Mouse (Mus musculus) MEL (cell line): ENCODE results near the gene Bpi.

Experiments
- CHD2 ChIP-seq: IDR thresholded peaks from 2 replicates; pipeline ENCODE4 v1.6.1; 2011; ENCODE audit warnings: low read length, improper control_type of control experiment
- CTCF ChIP-seq, 3 experiments: IDR thresholded peaks in 2 of 3; conservative IDR thresholded peaks in 1 of 3; 2 replicates each; pipeline ENCODE4 v1.5.1; 2011 to 2012; ENCODE audit warnings: low read length in 3 of 3, low read depth in 2 of 3, mild to moderate bottlenecking in 2 of 3, improper control_type of control experiment in 1 of 3, inconsistent platforms in 1 of 3, mixed read lengths in 1 of 3, moderate library complexity in 1 of 3; ENCODE audit not compliant: control insufficient read depth in 1 of 3, insufficient read depth in 1 of 3, poor library complexity in 1 of 3, severe bottlenecking in 1 of 3
- MAZ ChIP-seq: IDR thresholded peaks from 2 replicates; pipeline ENCODE4 v1.6.1; 2012; ENCODE audit warnings: low read depth, mild to moderate bottlenecking, inconsistent platforms, low read length, improper control_type of control experiment
- POLR2A ChIP-seq, 2 experiments: IDR thresholded peaks; 2 replicates each; pipeline ENCODE4 v1.6.1; 2011 to 2012; ENCODE audit warnings: low read length in 2 of 2, mild to moderate bottlenecking in 2 of 2, control low read depth in 1 of 2, improper control_type of control experiment in 1 of 2, low read depth in 1 of 2, moderate library complexity in 1 of 2; ENCODE audit not compliant: control insufficient read depth in 1 of 2, insufficient read depth in 1 of 2, poor library complexity in 1 of 2
- UBTF ChIP-seq: IDR thresholded peaks from 2 replicates; pipeline ENCODE4 v1.6.1; 2012; ENCODE audit warnings: low read depth, mild to moderate bottlenecking, inconsistent platforms, low read length, improper control_type of control experiment, moderate library complexity, borderline replicate concordance; ENCODE audit not compliant: insufficient read depth

GRCm38 (mm10) chr2:158316371-158316770 lies 58.5 kb downstream of the Bpi start:
- TF ChIP-seq CHD2, result no peak
- peak; percentile 26 to 49 (median 38); a peak in 5 of 6 replicates for TF ChIP-seq CTCF (IDR thresholded peaks at IDR 0.05 in 2 of 3, conservative IDR thresholded peaks at IDR 0.05 in 1 of 3; ENCODE audit: control insufficient read depth in 1 of 3, insufficient read depth in 1 of 3, low read depth in 2 of 3, low read length in 3 of 3, poor library complexity in 1 of 3, severe bottlenecking in 1 of 3)
- TF ChIP-seq UBTF, result no peak
- no peak for TF ChIP-seq POLR2A (IDR thresholded peaks at IDR 0.05; ENCODE audit: control insufficient read depth in 1 of 2, insufficient read depth in 1 of 2, low read depth in 1 of 2, low read length in 2 of 2, poor library complexity in 1 of 2)
- no peak for TF ChIP-seq MAZ
